Mouse (Mus musculus): ENCODE measurements around the gene Ccdc85c.

DNA sequence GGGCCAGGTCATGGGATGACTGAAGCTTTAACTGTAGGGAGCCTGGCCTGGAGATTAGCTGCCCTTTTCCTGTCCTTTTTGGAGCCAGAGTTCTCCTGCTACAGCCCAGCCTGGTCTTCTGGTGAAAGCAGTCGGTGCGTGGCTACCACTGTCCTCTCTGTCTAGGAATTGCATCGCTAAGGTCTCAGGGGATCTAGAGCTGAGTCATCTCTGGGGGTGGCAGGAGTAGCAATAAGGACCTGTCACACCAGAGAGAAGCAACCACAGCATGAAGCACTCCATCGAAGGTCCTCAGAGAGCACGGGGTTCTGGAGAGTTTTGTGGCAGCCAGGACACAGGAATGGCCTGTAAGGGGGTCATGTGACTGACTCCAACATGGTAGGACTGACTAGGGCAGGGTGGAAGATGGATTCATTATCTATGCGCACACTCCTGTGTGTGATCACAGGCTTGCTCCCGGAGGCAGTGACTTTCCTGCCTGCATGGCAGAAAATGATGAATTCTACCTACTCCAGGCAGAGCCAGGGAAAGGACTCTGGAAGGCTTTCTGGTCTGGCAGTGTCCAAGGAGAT is 35.3 kb upstream of the Ccdc85c start:
- no peak for TF ChIP-seq MYOG (IDR thresholded peaks at IDR 0.05; ENCODE audit: control insufficient read depth, extremely low read depth, insufficient read length)
- TF ChIP-seq MAX (IDR thresholded peaks at IDR 0.05): no peak
- TF ChIP-seq CEBPB (IDR thresholded peaks at IDR 0.05; ENCODE audit: low read depth): no peak
- no peak for TF ChIP-seq CTCF (IDR thresholded peaks at IDR 0.05; ENCODE audit: control insufficient read depth, insufficient read depth, insufficient read length)
- peak; percentile 84 for TF ChIP-seq USF1 (IDR thresholded peaks at IDR 0.05; ENCODE audit: low read depth)
- no peak for TF ChIP-seq FOSL1 (IDR thresholded peaks at IDR 0.05; ENCODE audit: insufficient read depth, low read length, poor library complexity, severe bottlenecking)
